ENCODE assay signal across 9 mouse cellular contexts in the genomic region with DNA sequence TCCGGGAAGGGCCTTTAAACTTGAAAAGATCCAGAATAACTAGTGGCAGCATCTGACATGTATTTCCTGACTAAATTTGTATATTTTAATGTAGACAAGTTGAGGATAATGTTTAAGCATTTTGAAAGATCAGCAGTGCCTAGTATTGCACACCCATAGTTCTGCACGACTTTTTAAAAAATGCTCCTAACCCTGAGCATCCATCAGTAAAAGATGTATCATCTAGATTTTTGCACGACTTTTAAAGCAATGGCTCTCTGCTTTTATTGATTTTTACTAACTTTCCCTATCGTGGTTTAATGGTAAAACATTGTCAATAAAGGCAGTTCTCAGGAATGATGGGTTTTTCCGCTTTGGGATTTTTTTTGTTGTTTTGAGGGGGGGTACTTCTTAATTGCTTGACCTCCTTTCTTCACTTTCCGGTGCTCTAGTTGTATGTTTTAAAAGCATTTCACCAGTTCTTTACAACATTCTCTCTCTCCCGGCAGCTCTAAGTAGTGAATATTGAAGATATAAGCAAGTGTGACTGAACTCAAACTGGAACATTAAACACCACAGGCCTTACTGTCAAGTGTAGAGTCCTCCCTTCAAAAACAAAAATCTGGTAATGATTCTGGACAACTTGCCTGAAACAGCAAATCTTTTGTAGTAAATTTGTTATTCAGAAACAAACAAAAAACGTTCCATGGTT. TPM values are rescaled to one million over a fixed set of nuclear protein-coding genes. Genes with fewer than 3 reads are reported as not detected.
DNase-seq lines count a peak whose midpoint lies in the region; ATAC-seq lines count a peak whose summit lies in the region.
"Had no signal": no experiment of that assay in that cellular context is flagged by ENCODE, and none has a peak within 500 bp of the region (broad histone marks: within the 10 kb centered on the region; RNA-seq: fewer than 3 reads in every experiment).

No protein-coding gene starts in this region.

- H3K9me3 ChIP-seq in lung, embryonic 16.5 days (ENCODE audit: control insufficient read depth, low read length) = no peaks in the 10 kb centered on the region
- H3K9me3 ChIP-seq in forebrain, embryonic 10.5 days = no peaks in the 10 kb centered on the region
- no peaks in the 10 kb centered on the region for H3K9me3 ChIP-seq in limb, embryonic 12.5 days

- WGBS in lung, embryonic 16.5 days = 21% methylated on average over 8 of the region's 8 CpGs
- 27% methylated on average over 8 of the region's 8 CpGs for WGBS in forebrain, embryonic 10.5 days
- 22% methylated on average over 8 of the region's 8 CpGs for WGBS in limb, embryonic 12.5 days

- peak overlapping the region; percentile 69 for H3K4me2 ChIP-seq in lung, embryonic 16.5 days (ENCODE audit: low read depth, low read length)
- peak overlapping the region; percentile 61 for H3K4me2 ChIP-seq in limb, embryonic 12.5 days

- H3K27me3 ChIP-seq in lung, embryonic 16.5 days (ENCODE audit: control insufficient read depth, insufficient read depth, low read depth, low read length) = no peaks in the 10 kb centered on the region
- H3K27me3 ChIP-seq in forebrain, embryonic 10.5 days (ENCODE audit: poor library complexity, severe bottlenecking) = no peaks in the 10 kb centered on the region
- no peaks in the 10 kb centered on the region for H3K27me3 ChIP-seq in limb, embryonic 12.5 days

- peak overlapping the region; percentile 70 for H3K9ac ChIP-seq in lung, embryonic 16.5 days (ENCODE audit: low read length)
- peak overlapping the region; percentile 52; the same call in 1 of the 2 replicates for H3K9ac ChIP-seq in limb, embryonic 12.5 days (replicated peaks)

- H3K4me3 ChIP-seq in lung, embryonic 16.5 days (ENCODE audit: low read length) = peak overlapping the region; percentile 55
- peak overlapping the region; percentile 55 for H3K4me3 ChIP-seq in forebrain, embryonic 10.5 days
- H3K4me3 ChIP-seq in limb, embryonic 12.5 days (replicated peaks) = peak overlapping the region; percentile 41

- H3K27ac ChIP-seq in lung, embryonic 16.5 days (ENCODE audit: low read length) = peak overlapping the region; percentile 98
- peak overlapping the region; percentile 89 for H3K27ac ChIP-seq in forebrain, embryonic 10.5 days
- H3K27ac ChIP-seq in limb, embryonic 12.5 days = peak overlapping the region; percentile 91

- peaks cover 13% of the 10 kb centered on the region; the same call in 1 of the 2 replicates for H3K4me1 ChIP-seq in lung, embryonic 16.5 days (replicated peaks; ENCODE audit: control insufficient read depth, insufficient read depth, low read length)
- H3K4me1 ChIP-seq in forebrain, embryonic 10.5 days = peaks cover 32% of the 10 kb centered on the region
- no peaks in the 10 kb centered on the region for H3K4me1 ChIP-seq in limb, embryonic 12.5 days (replicated peaks)

- no peak for ATAC-seq in lung, embryonic 16.5 days (ENCODE audit: low read depth)
- no peak for ATAC-seq in limb, embryonic 12.5 days (ENCODE audit: insufficient number of reproducible peaks, insufficient read depth, low FRiP score, low TSS enrichment, low read depth)

- DNase-seq in lung, postnatal 10 days = no peak
- no peak for DNase-seq in forebrain, embryonic 10.5 days (ENCODE audit: extremely low spot score, low spot score)
- DNase-seq in retina, postnatal 1 day = peak; percentile 7
- DNase-seq in cerebellum, adult 18-20 months = no peak
- no peak for DNase-seq in cerebellum, adult 11 months
- DNase-seq in left cerebral cortex, adult 9 months (ENCODE audit: low spot score in 2 of 2) = no peak

- H3K36me3 ChIP-seq in lung, embryonic 16.5 days (ENCODE audit: control insufficient read depth, insufficient read depth, low read length) = peaks cover 7% of the 10 kb centered on the region
- H3K36me3 ChIP-seq in forebrain, embryonic 10.5 days (replicated peaks) = peaks cover 21% of the 10 kb centered on the region
- H3K36me3 ChIP-seq in limb, embryonic 12.5 days = peaks cover 17% of the 10 kb centered on the region

RNA-seq across cellular contexts. Expression of a gene that starts 12.8 kb away (rescaled TPM):
- not detected in 2 replicates for polyA plus RNA-seq in lung, embryonic 16.5 days (2015; fragmentation: Nextera tagmentation; extraction: Ambion mirVana)
- not detected in 2 replicates for polyA plus RNA-seq in forebrain, embryonic 10.5 days (2016; fragmentation: Nextera tagmentation; extraction: Ambion mirVana)
- not detected in 2 replicates for polyA plus RNA-seq in limb, embryonic 12.5 days (2016; fragmentation: Nextera tagmentation; extraction: Ambion mirVana)
- polyA plus RNA-seq: thymus, postnatal 0 days had no signal
